Mouse (Mus musculus): Measurements from ENCODE around the gene Tmem273. TPM values are rescaled to one million over a fixed set of nuclear protein-coding genes. Genes with fewer than 3 reads are reported as not detected.

Gene Tmem273
- polyA plus RNA-seq, 1 experiment, result 0.54 TPM

DNA sequence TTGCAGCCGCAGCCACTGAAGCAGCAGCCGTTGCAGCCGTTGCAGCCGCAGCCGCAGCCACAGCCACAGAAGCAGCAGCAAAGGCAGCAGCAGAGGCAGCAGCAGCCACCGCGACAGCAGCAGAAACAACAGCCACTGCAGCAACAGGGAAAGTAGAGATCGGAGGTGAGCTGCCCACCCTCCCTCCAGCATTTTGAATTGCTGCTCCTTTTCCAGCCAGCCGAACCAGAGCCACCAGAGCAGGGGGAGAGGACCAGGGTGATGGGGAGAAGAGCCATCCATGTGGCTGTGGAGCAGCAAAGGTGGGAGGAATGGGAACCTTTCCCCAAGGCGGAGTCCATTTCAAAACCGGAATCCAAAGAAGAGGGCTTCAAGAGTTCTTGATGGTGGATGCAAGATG is 50.4 kb downstream of the Tmem273 start:
- 92% methylated on average over 11 of the region's 11 CpGs for WGBS
- H3K4me3 ChIP-seq (replicated peaks; ENCODE audit: insufficient read depth, low read depth, low read length), result no peak overlapping the region
- no peak for DNase-seq

DNA sequence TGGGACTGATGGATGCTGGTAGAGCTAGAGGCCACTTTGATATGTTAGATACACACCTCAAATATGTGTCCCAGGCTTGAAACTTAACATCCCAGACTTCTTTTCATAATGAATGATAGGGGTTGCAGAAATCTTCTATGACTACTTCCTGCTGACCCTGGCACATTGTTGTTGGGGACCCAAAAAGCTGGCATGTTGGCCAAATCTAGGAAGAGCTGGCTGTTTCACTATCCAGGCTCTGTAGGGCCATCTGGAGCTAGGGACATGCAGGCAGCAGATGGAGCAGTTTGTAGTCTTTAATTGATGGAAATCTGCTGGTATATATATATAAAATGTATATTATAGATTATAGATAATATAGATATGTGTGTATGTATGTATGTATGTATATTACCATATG is 56.3 kb downstream of the Tmem273 start:
- TF ChIP-seq POLR2A (IDR thresholded peaks at IDR 0.05; ENCODE audit: borderline replicate concordance, insufficient read depth, low read length) (no peak), CTCF (IDR thresholded peaks at IDR 0.05; ENCODE audit: borderline replicate concordance, insufficient read depth, low read depth, low read length) (no peak)
- DNase-seq, result no peak
- Histone ChIP-seq H3K4me3 (replicated peaks; ENCODE audit: insufficient read depth, low read depth, low read length) (no peak overlapping the region), H3K4me1 (ENCODE audit: control insufficient read depth, insufficient read depth, low read length) (no peaks in the 10 kb centered on the region), H3K27me3 (ENCODE audit: control insufficient read depth, insufficient read depth, low read length) (no peaks in the 10 kb centered on the region), H3K27ac (ENCODE audit: insufficient read depth, low read length) (no peak overlapping the region)

More for the DNA sequence above, 50.4 kb downstream of the Tmem273 start:
- Histone ChIP-seq H3K27ac (ENCODE audit: insufficient read depth, low read length) (no peak overlapping the region), H3K4me1 (ENCODE audit: control insufficient read depth, insufficient read depth, low read length) (no peaks in the 10 kb centered on the region), H3K27me3 (ENCODE audit: control insufficient read depth, insufficient read depth, low read length) (no peaks in the 10 kb centered on the region)
- TF ChIP-seq POLR2A (IDR thresholded peaks at IDR 0.05; ENCODE audit: borderline replicate concordance, insufficient read depth, low read length) (no peak), CTCF (IDR thresholded peaks at IDR 0.05; ENCODE audit: borderline replicate concordance, insufficient read depth, low read depth, low read length) (no peak)

DNA sequence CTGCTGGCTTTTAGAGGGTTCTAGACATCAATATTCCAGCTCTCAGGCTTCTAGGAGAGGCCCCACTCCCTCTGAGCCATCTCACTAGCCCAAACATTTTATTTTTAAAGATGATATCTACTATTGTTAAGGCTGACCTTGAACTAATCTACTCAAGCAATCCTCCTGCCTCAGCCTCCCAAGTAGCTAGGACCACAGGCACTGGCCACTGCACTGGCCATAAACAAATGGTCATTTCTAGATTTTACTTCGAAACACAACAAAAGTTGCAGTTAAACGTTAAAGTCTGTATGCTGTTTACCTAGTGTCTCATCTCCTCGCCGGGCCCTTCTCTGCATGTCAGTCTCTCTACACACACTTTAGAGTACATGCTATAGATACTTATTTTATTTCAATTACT is 68.3 kb downstream of the Tmem273 start:
- H3K4me1 ChIP-seq (ENCODE audit: control insufficient read depth, insufficient read depth, low read length), result no peaks in the 10 kb centered on the region
- no peak overlapping the region for H3K27ac ChIP-seq (ENCODE audit: insufficient read depth, low read length)
- H3K27me3 ChIP-seq (ENCODE audit: control insufficient read depth, insufficient read depth, low read length), result peaks cover 2% of the 10 kb centered on the region; the same call in 1 of the 2 replicates
- H3K4me3 ChIP-seq (replicated peaks; ENCODE audit: insufficient read depth, low read depth, low read length), result no peak overlapping the region
- WGBS, result 96% methylated on average over 4 of the region's 4 CpGs
- DNase-seq, result no peak
- no peak for TF ChIP-seq POLR2A (IDR thresholded peaks at IDR 0.05; ENCODE audit: borderline replicate concordance, insufficient read depth, low read length)
- no peak for TF ChIP-seq CTCF (IDR thresholded peaks at IDR 0.05; ENCODE audit: borderline replicate concordance, insufficient read depth, low read depth, low read length)

DNA sequence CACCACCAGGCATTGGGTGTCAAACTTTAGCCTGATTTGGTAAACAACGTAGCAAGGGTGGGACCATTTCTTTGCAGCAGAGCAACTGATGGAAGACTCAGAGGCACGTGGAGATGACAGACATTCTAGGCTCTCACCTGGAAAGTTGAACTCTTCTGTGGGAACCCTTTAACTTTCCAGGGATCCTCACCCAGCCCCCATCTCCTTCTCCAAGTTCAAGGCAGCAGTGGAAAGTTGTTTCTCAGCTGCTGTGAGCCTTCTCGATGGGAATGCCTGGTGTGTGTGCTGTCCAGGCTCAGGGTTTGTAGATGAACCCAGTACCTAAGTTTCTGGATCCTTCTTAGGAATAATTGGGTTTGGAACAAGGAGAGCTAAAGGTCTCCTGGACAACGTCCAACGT is 70.5 kb downstream of the Tmem273 start:
- H3K4me3 ChIP-seq (replicated peaks; ENCODE audit: insufficient read depth, low read depth, low read length), result no peak overlapping the region
- TF ChIP-seq CTCF (IDR thresholded peaks at IDR 0.05; ENCODE audit: borderline replicate concordance, insufficient read depth, low read depth, low read length) (no peak), POLR2A (IDR thresholded peaks at IDR 0.05; ENCODE audit: borderline replicate concordance, insufficient read depth, low read length) (no peak)
- H3K27ac ChIP-seq (ENCODE audit: insufficient read depth, low read length), result no peak overlapping the region
- 48% methylated on average over 5 of the region's 5 CpGs for WGBS
- H3K27me3 ChIP-seq (ENCODE audit: control insufficient read depth, insufficient read depth, low read length), result peaks cover 2% of the 10 kb centered on the region; the same call in 1 of the 2 replicates
- H3K4me1 ChIP-seq (ENCODE audit: control insufficient read depth, insufficient read depth, low read length), result peaks cover under 1% of the 10 kb centered on the region; the same call in 1 of the 2 replicates
- DNase-seq, result no peak

DNA sequence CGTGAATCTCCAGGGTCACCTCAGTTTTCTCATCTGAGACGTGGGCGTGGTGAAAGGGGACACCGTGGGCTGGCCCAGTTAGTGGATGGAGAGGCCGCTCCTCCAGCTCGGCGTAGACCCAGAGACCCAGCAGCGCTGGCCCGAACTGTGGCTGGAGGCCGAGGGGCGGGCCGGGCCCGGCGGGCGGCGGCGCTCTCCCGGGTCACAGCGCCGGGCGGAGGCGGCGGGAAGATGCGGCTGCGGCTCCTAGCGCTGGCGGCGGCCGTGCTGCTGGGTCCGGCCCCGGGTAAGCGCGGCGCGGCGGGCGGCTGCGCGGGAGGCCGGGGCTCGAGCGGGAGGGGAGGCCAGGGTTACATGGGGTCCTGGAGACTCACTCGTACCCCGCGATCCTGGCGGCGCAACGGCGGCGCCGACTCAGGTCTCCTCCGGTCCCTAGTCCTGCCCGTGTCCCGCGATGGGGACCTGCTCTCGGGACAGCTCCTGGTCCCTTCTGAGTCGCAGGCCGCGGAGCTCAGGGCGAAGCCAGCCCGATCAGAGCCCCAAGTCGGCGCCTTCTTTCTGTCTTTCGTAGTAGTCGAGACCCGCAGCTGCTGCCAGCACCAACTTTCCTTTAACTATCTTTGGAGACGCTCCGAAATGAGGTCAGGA is 71.0 kb downstream of the Tmem273 start, which contains the start of gene Vstm4:
TSS of gene Vstm4 (plus strand) at position 76 of the 648 bp plus-strand sequence.
- Histone ChIP-seq H3K27me3 (ENCODE audit: control insufficient read depth, insufficient read depth, low read length) (peaks cover 2% of the 10 kb centered on the region; the same call in 1 of the 2 replicates), H3K4me3 (replicated peaks; ENCODE audit: insufficient read depth, low read depth, low read length) (peak within 1 kb of the TSS; percentile 41), H3K4me1 (ENCODE audit: control insufficient read depth, insufficient read depth, low read length) (peaks cover 3% of the 10 kb centered on the region; the same call in 1 of the 2 replicates), H3K27ac (ENCODE audit: insufficient read depth, low read length) (no peak within 1 kb of the TSS; the same call in 1 of the 2 replicates)
- DNase-seq, result peak; percentile 53 to 54
- 2% methylated on average over 66 of the region's 68 CpGs for WGBS
- TF ChIP-seq POLR2A (IDR thresholded peaks at IDR 0.05; ENCODE audit: borderline replicate concordance, insufficient read depth, low read length) (no peak), CTCF (IDR thresholded peaks at IDR 0.05; ENCODE audit: borderline replicate concordance, insufficient read depth, low read depth, low read length) (no peak)

DNA sequence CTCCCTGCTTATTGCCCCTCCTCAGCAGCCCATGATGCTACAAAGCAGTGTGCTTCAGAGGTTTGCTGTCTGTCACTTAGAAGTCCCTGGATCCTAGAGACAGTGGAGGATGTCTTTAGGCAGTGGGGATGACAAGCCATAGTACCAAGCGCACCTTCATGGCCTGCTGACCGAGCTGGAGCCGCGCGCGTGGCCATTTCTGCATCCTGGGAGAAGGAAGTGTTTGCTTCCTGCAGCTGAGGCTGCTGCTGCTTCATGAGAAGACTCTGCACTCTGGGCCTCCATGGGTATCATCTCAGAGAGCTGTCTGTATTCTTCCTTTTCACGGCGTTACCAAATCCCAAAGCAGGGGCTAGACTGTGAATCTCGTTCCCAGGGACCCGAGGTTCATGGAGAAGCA is 72.6 kb downstream of the Tmem273 start:
- H3K4me1 ChIP-seq (ENCODE audit: control insufficient read depth, insufficient read depth, low read length), result peaks cover 3% of the 10 kb centered on the region; the same call in 1 of the 2 replicates
- H3K4me3 ChIP-seq (replicated peaks; ENCODE audit: insufficient read depth, low read depth, low read length), result no peak overlapping the region
- DNase-seq, result no peak
- TF ChIP-seq CTCF (IDR thresholded peaks at IDR 0.05; ENCODE audit: borderline replicate concordance, insufficient read depth, low read depth, low read length), result no peak
- H3K27ac ChIP-seq (ENCODE audit: insufficient read depth, low read length), result no peak overlapping the region
- peaks cover 2% of the 10 kb centered on the region; the same call in 1 of the 2 replicates for H3K27me3 ChIP-seq (ENCODE audit: control insufficient read depth, insufficient read depth, low read length)
- WGBS, result 97% methylated on average over 10 of the region's 10 CpGs

DNA sequence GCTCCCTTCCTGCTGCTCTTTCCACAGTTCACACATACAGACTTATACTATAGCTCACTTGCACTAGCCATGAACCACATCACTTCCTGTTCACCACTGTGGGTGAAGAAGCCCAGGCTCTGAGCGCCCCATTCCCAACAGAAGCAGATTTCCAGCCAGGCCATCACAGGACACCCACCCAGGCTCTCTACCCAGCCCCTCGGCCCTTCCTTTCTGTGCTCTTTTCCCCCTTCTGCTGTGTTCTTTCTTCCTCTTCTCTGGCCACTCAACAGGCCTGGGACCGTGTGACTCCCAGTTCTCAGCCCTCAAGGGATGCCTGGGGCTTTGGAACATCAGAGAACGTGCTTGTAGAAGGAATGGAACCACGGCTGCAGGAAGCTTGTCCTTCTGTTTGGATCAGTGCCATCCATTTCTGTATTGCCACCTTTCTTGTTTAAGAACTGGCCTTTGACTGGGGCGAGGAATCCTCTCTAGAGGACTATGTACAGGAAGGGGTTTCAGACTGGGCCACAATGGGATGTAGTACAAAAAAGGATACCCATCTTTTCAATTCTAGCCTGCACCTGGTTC is 73.3 kb downstream of the Tmem273 start:
- no peak overlapping the region for H3K4me3 ChIP-seq (replicated peaks; ENCODE audit: insufficient read depth, low read depth, low read length)

More for the DNA sequence above, 73.3 kb downstream of the Tmem273 start:
- WGBS, result 72% methylated on average over 6 of the region's 6 CpGs
- DNase-seq, result no peak
- no peak for TF ChIP-seq POLR2A (IDR thresholded peaks at IDR 0.05; ENCODE audit: borderline replicate concordance, insufficient read depth, low read length)
- no peak for TF ChIP-seq CTCF (IDR thresholded peaks at IDR 0.05; ENCODE audit: borderline replicate concordance, insufficient read depth, low read depth, low read length)
- H3K27ac ChIP-seq (ENCODE audit: insufficient read depth, low read length), result no peak overlapping the region
- peaks cover 3% of the 10 kb centered on the region; the same call in 1 of the 2 replicates for H3K4me1 ChIP-seq (ENCODE audit: control insufficient read depth, insufficient read depth, low read length)
- peaks cover 2% of the 10 kb centered on the region; the same call in 1 of the 2 replicates for H3K27me3 ChIP-seq (ENCODE audit: control insufficient read depth, insufficient read depth, low read length)
